Mouse (Mus musculus) small intestine, adult 2 months (tissue): ENCODE data around the gene Igflr1.

ENCODE experiments used
- CTCF ChIP-seq: fragments of 200-500 bp; IDR thresholded peaks from 2 replicates; pipeline ENCODE4 v1.5.1; 2012; ENCODE audit warnings: low read depth, mild to moderate bottlenecking, control low read depth, inconsistent platforms, low read length, moderate library complexity, mixed read lengths; ENCODE audit not compliant: insufficient replicate concordance, insufficient read length; ENCODE audit errors: extremely low read depth
- POLR2A ChIP-seq: fragments of 200-500 bp; IDR thresholded peaks from 2 replicates; pipeline ENCODE4 v1.6.1; 2012; ENCODE audit warnings: low read depth, mild to moderate bottlenecking, control low read depth, inconsistent platforms, low read length, moderate library complexity

- TF ChIP-seq CTCF, result peak; percentile 82
- TF ChIP-seq POLR2A, result no peak
Measured at GRCm38 (mm10) chr7:30607706-30608309, 42.6 kb downstream of the Igflr1 start.
